Mouse (Mus musculus) stomach, postnatal 0 days (tissue): ENCODE results near the gene Slc17a8.

ENCODE experiments used
- CTCF ChIP-seq: IDR thresholded peaks from 2 replicates; pipeline ENCODE4 v1.5.1; 2016; ENCODE audit warnings: antibody characterized with exemption, low read depth, mild to moderate bottlenecking, moderate library complexity
- EP300 ChIP-seq: optimal IDR thresholded peaks from 2 replicates; pipeline ENCODE3; 2016; ENCODE audit warnings: antibody characterized with exemption

GRCm38 (mm10) chr10:89532451-89532850 lies 88.6 kb downstream of the Slc17a8 start:
- TF ChIP-seq CTCF (no peak), EP300 (no peak)
